Mouse (Mus musculus): ENCODE measurements at regions not wholly inside any gene's neighbourhood (a gene's known extent, or its start where the extent isn't known, plus 50 kb on each side); places are given as distances from the start of the nearest gene placed in this dataset.

DNA sequence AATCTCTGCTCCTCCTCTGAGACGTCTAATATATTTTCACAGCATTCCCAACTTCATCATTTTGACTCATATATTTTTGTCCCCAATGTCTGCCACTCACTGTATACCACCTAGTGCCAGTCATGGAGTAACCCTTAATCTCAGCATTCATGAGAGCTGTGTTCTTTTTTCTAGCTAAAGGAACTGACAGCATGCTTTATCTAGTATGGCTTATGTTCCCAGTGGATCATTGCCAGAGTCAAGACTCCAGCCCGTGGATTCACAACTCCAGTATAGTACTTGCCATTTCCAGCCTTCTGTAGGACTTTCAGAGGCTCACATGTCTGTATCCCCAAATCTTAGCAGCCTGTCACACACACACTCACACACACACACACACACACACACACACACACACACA lies 316.5 kb downstream of the Cmpk2 start:
- DNase-seq (ENCODE audit: low spot score in 2 of 2): no peak

GRCm38 (mm10) chr12:26784426-26784825 lies 315.4 kb downstream of the Cmpk2 start:
- DNase-seq (ENCODE audit: low spot score in 2 of 2): no peak

DNA sequence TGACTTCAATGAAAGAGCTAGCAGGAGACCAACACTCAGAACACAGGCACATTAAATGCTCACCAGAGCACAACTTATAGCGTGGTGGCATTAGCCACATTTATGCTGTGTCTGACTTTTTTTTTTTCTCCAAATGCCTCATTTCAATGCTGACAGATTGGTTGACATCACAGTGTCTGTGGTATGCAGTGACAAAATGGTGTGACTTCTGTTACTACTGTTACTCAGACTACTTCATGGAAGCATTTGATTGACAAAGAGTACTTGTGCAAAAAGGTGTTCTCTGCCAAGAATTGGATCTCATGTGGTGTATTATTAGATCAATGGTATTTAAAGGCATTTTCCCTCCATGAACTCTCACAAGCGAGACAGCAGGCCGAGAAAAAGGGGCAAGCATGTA lies 314.8 kb downstream of the Cmpk2 start:
- no peak for DNase-seq (ENCODE audit: low spot score in 2 of 2)

DNA sequence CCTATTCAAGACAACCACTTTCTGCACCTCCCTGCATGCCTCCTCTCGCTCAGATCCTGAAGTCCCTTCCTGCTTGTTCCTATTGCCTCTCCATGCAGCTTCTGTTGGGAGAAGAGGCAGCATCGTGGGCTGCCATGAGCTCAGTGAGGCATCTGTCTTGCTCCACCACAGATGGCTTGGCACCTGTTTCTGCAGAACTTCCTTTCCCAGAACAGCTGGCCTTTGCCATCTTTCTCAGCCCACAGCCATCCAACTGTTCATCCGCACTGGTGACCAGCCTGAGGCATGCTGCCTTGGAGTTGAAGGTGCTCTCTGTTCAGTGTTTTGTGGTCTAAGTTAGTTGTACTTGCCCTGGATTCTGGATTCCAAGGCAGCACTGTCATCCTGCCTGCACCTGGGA lies 312.5 kb downstream of the Cmpk2 start:
- DNase-seq (ENCODE audit: low spot score in 2 of 2): no peak

DNA sequence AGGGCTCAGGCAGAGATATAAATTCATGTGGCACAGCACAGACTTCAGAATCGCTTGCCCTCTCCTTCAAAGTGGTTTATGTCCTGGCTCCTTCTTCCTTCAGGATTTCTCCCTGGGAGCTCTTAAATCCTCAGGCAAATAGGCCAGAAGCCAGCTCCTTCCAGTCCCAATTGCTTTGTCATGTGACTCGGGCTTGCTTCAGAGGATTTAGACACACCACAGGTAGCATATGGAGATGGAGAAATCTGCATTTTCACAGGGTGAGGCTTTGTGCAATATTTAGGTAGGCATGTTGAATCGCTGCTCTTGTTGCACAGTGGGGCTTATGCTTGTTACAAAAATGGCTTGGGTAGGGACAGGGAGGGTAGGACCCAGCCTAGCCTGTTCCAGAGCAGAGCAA lies 309.8 kb downstream of the Cmpk2 start:
- DNase-seq (ENCODE audit: low spot score in 2 of 2): no peak

DNA sequence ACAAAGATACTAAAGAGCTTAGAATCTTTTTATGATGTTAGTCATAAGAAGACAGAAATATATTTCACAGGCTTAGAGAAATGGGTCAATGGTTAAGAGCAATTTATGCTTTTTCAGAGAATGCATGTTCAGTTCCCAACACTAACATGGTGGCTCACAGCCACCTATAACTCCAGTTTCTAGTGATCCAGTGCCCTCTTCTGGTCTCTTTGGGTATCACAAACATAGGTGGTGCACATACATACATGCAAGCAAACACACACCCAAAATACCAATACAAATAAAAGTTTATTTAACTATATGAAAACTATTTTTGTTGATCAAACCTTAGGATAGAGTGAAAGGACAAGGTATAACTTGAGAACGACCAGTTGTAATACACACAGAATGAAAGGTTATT lies 308.0 kb downstream of the Cmpk2 start:
- no peak for DNase-seq (ENCODE audit: low spot score in 2 of 2)

DNA sequence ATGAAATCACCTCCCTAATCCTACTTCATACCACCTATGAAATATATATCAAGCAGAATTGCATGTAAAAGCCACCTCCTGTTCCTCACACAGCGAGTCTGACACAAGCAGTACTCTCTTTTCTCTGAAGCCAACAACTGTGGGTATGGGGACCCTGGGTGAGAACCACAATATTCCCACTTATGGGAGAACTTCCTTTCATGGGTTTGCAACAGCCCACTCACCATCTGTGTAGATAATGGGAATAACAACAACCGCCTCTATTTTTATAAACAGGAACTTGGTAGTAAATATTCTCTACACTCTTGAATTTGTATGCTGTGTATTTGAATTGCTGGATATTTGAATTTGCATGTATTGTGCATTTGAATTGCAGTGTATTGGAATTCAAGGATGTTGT lies 305.0 kb downstream of the Cmpk2 start:
- no peak for DNase-seq (ENCODE audit: low spot score in 2 of 2)

DNA sequence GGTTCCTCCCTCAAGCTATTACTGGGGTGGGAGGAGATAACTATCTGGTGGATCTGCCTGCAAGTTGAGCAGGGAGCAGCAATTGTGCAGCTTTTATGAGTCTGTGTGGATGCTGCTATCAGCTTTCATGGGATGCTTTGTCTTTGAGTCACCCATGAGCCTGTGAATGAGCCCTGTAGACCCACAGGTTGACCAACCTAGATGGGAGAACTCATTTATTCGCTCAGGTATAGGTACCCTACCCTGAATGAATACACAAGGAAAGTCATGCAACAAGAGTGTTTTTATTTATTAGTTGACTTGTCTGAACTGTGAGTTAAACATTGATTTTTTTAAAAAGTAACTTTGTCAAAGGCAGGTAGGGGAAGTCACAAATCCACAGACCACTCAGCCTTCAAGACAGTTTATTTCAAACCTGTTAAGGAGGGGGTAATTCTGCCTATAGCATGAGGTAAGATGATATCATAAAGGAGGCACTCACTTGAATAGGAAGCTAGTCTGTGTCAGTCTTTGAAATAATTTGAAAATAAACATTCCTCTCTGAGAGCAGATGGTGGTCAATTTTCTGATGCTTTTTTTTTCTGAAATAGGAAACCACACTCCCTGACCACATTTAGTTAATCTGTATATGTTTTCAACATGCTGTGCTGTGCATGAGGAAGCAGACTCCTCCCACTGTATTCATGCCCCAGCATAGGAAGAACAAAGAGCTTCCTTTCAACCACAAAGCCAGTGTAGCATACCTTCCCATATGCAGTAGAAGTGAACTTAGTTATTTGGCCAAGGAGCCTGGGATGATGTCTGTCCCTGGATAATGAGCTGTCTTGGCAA lies 302.0 kb downstream of the Cmpk2 start:
- DNase-seq (ENCODE audit: low spot score in 2 of 2): no peak

DNA sequence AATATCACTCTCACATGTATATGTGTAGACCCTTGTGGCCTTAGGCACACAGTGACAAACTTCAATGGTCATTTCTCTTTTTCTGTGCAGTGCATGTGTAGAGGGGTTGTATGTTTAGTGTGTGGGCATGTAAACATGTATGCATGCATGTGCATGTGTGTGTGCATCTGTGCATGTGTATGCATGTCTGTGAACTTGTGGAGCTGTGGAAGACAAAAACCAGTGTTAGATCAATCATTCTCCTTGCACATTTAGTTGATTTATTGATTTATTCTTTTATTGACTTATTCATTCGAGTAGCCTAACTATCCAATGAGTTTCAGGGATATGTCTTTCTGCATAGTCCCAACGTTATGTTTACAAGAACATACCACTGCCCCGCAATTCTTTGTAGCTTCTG lies 298.5 kb downstream of the Cmpk2 start:
- DNase-seq (ENCODE audit: low spot score in 2 of 2): no peak

DNA sequence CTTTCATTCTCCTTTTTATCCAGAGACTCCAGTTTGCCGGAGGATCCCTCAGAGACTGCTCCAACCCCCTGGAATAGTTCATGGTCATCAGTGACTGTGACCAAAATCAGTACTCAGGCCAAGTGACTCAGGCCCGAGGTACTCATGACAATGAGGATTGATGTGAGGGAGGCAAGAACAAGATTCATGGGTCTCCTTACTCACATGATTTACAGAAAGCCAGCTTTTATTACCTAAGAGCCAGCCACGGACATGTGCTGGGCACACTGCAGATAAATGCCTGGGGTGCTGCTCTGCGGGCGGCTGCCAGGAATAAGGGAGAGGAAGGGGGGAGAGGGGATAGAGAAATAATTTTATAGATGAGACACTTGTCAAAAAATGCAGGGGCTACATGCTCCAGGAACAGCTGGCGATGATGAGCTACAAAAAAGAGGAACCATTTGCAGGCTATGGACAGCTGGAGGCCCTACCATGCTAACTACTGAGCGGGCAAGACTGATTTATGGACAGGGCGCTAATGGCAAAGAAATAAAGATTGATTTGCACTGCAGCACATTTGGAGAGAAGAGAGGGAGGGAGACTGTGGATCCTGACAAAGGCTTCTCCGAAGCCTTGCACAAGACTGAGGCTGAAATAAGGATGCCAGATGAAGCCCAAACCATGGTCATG lies 289.8 kb downstream of the Cmpk2 start:
- DNase-seq (ENCODE audit: low spot score in 2 of 2): no peak

DNA sequence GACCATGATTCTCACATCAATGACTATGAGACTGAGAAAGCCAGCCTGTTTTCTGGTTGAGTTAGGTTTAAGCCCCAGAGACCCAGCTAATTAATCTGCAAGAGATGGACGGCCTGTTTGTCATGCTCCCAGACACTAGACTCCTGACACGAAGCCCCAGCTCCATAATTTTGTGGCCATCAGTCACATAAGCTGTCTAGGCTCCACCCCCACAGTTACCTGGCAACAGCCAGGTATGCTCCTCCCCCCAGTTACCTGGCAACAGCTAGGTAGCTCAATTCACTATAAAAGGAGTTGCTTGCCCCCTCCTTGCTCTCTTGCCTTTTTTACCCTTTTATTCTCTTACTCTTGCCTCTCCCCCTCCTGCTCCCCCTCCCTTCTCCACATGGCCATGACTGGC lies 287.3 kb downstream of the Cmpk2 start:
- DNase-seq (ENCODE audit: low spot score in 2 of 2): no peak

GRCm38 (mm10) chr12:26754611-26755010 lies 285.6 kb downstream of the Cmpk2 start:
- no peak for DNase-seq (ENCODE audit: low spot score in 2 of 2)

GRCm38 (mm10) chr12:26734558-26734897 lies 265.5 kb downstream of the Cmpk2 start:
- DNase-seq (ENCODE audit: low spot score in 2 of 2): no peak

GRCm38 (mm10) chr12:26733822-26734557 lies 265.0 kb downstream of the Cmpk2 start:
- no peak for DNase-seq (ENCODE audit: low spot score in 2 of 2)

- no peak for DNase-seq (ENCODE audit: low spot score in 2 of 2)
Measured at GRCm38 (mm10) chr12:26723399-26723798, 254.4 kb downstream of the Cmpk2 start.

- no peak for DNase-seq (ENCODE audit: low spot score in 2 of 2)
Measured at GRCm38 (mm10) chr12:26698838-26699237, 229.8 kb downstream of the Cmpk2 start.

GRCm38 (mm10) chr12:26688048-26688447 lies 219.0 kb downstream of the Cmpk2 start:
- no peak for DNase-seq (ENCODE audit: low spot score in 2 of 2)

GRCm38 (mm10) chr12:26680568-26680947 lies 211.6 kb downstream of the Cmpk2 start:
- no peak for DNase-seq (ENCODE audit: low spot score in 2 of 2)

GRCm38 (mm10) chr12:26679887-26680567 lies 211.0 kb downstream of the Cmpk2 start:
- no peak for DNase-seq (ENCODE audit: low spot score in 2 of 2)

GRCm38 (mm10) chr12:26665466-26665865 lies 196.5 kb downstream of the Cmpk2 start:
- DNase-seq (ENCODE audit: low spot score in 2 of 2): no peak

- DNase-seq (ENCODE audit: low spot score in 2 of 2): no peak
Measured at GRCm38 (mm10) chr12:26654251-26654650, 185.2 kb downstream of the Cmpk2 start.

- DNase-seq (ENCODE audit: low spot score in 2 of 2): no peak
Measured at GRCm38 (mm10) chr12:26653781-26654180, 184.8 kb downstream of the Cmpk2 start.
